Mouse (Mus musculus) CH12.LX (cell line): ENCODE measurements around the gene Rpl31. TPM values are rescaled to one million over a fixed set of nuclear protein-coding genes. Genes with fewer than 3 reads are reported as not detected.

ENCODE experiments used
- DNase-seq: peaks from one replicate; pipeline ENCODE4 v3.0.0-alpha.2; 2013; ENCODE audit errors: extremely low read depth
- H3K27ac ChIP-seq: 2 replicates; pipeline ENCODE4 v1.5.1; 2012; ENCODE audit warnings: low read depth, mild to moderate bottlenecking, control low read depth, moderate library complexity; ENCODE audit not compliant: insufficient read depth
- H3K27me3 ChIP-seq: replicated peaks from 2 replicates; pipeline ENCODE3; 2012; ENCODE audit warnings: inconsistent platforms
- H3K36me3 ChIP-seq, 2 experiments: replicated peaks in 1 of 2; 2 replicates each; pipeline versions ENCODE3 to v1.6.1; 2012; ENCODE audit warnings: inconsistent platforms in 1 of 2, low read length in 1 of 2, mild to moderate bottlenecking in 1 of 2, mixed read lengths in 1 of 2, moderate library complexity in 1 of 2; ENCODE audit not compliant: control insufficient read depth in 1 of 2, insufficient read depth in 1 of 2
- H3K4me1 ChIP-seq, 2 experiments: 2 replicates each; pipeline ENCODE4 v1.6.1; 2012; ENCODE audit warnings: inconsistent platforms in 1 of 2, moderate library complexity in 1 of 2; ENCODE audit not compliant: insufficient read depth in 2 of 2, control insufficient read depth in 1 of 2
- H3K4me2 ChIP-seq: 2 replicates; pipeline ENCODE4 v1.6.1; 2012; ENCODE audit warnings: low read depth, mild to moderate bottlenecking, control low read depth; ENCODE audit not compliant: poor library complexity, insufficient read depth, severe bottlenecking
- H3K4me3 ChIP-seq, 3 experiments: fragments of 150-350 bp in 1 of 3; sonication (generic) in 1 of 3; replicated peaks in 1 of 3; 2 replicates each; pipeline versions ENCODE3 to v1.5.1; 2011 to 2012; ENCODE audit warnings: low read depth in 2 of 3, low read length in 2 of 3, mild to moderate bottlenecking in 2 of 3, moderate library complexity in 2 of 3, control low read depth in 1 of 3, improper control_type of control experiment in 1 of 3, inconsistent platforms in 1 of 3, mixed read lengths in 1 of 3; ENCODE audit not compliant: poor library complexity in 1 of 3
- H3K79me2 ChIP-seq: replicated peaks from 2 replicates; pipeline ENCODE4 v1.6.1; 2012; ENCODE audit warnings: mild to moderate bottlenecking, moderate library complexity; ENCODE audit not compliant: control insufficient read depth, poor library complexity, insufficient read depth, severe bottlenecking; ENCODE audit errors: extremely low read depth
- H3K9ac ChIP-seq: 2 replicates; pipeline ENCODE4 v1.6.1; 2012; ENCODE audit warnings: low read depth, mild to moderate bottlenecking, control low read depth, moderate library complexity; ENCODE audit not compliant: insufficient read depth
- H3K9me3 ChIP-seq: replicated peaks from 2 replicates; pipeline ENCODE3; 2012; ENCODE audit warnings: low read length, inconsistent platforms, mixed read lengths
- BHLHE40 ChIP-seq: IDR thresholded peaks from 2 replicates; pipeline ENCODE4 v1.6.1; 2011; ENCODE audit warnings: mild to moderate bottlenecking, low read depth, low read length, improper control_type of control experiment
- CHD1 ChIP-seq: IDR thresholded peaks from 2 replicates; pipeline ENCODE4 v1.6.1; 2012; ENCODE audit warnings: low read depth, low read length, improper control_type of control experiment, inconsistent platforms
- CTCF ChIP-seq, 2 experiments: IDR thresholded peaks in 1 of 2; conservative IDR thresholded peaks in 1 of 2; 2 replicates each; pipeline ENCODE4 v1.5.1; 2011 to 2012; ENCODE audit warnings: low read depth in 2 of 2, low read length in 2 of 2, improper control_type of control experiment in 1 of 2, inconsistent platforms in 1 of 2, mild to moderate bottlenecking in 1 of 2, moderate library complexity in 1 of 2
- E2F4 ChIP-seq: IDR thresholded peaks from 2 replicates; pipeline ENCODE4 v1.6.1; 2011; ENCODE audit warnings: low read depth, low read length, improper control_type of control experiment; ENCODE audit not compliant: insufficient replicate concordance
- EP300 ChIP-seq: IDR thresholded peaks from 2 replicates; pipeline ENCODE4 v1.6.1; 2011; ENCODE audit warnings: low read length, improper control_type of control experiment
- ETS1 ChIP-seq: conservative IDR thresholded peaks from 2 replicates; pipeline ENCODE4 v1.6.1; 2012; ENCODE audit warnings: low read depth, mild to moderate bottlenecking, inconsistent platforms, low read length, improper control_type of control experiment, moderate library complexity
- IRF4 ChIP-seq: IDR thresholded peaks from 2 replicates; pipeline ENCODE4 v1.6.1; 2014; ENCODE audit warnings: low read depth, mild to moderate bottlenecking, inconsistent platforms, low read length, improper control_type of control experiment
- JUN ChIP-seq: IDR thresholded peaks from 2 replicates; pipeline ENCODE4 v1.6.1; 2011; ENCODE audit warnings: low read depth, mild to moderate bottlenecking, low read length, improper control_type of control experiment, moderate library complexity; ENCODE audit not compliant: insufficient read depth
- JUND ChIP-seq: conservative IDR thresholded peaks from 2 replicates; pipeline ENCODE4 v1.6.1; 2011; ENCODE audit warnings: low read depth, low read length, improper control_type of control experiment
- KAT2A ChIP-seq: IDR thresholded peaks from 2 replicates; pipeline ENCODE4 v1.6.1; 2012; ENCODE audit warnings: low read length, improper control_type of control experiment, inconsistent platforms; ENCODE audit not compliant: insufficient replicate concordance
- MAZ ChIP-seq: IDR thresholded peaks from 2 replicates; pipeline ENCODE4 v1.6.1; 2012; ENCODE audit warnings: low read depth, mild to moderate bottlenecking, inconsistent platforms, low read length, improper control_type of control experiment, moderate library complexity
- MEF2A ChIP-seq: IDR thresholded peaks from 2 replicates; pipeline ENCODE4 v1.6.1; 2014; ENCODE audit warnings: low read depth, mild to moderate bottlenecking, inconsistent platforms, low read length, improper control_type of control experiment, borderline replicate concordance
- NELFE ChIP-seq: IDR thresholded peaks from 2 replicates; pipeline ENCODE4 v1.6.1; 2011; ENCODE audit warnings: low read depth, low read length, improper control_type of control experiment
- NRF1 ChIP-seq: IDR thresholded peaks from 2 replicates; pipeline ENCODE4 v1.6.1; 2014; ENCODE audit warnings: low read depth, mild to moderate bottlenecking, inconsistent platforms, low read length, improper control_type of control experiment, moderate library complexity
- PAX5 ChIP-seq: IDR thresholded peaks from 2 replicates; pipeline ENCODE4 v1.6.1; 2012; ENCODE audit warnings: low read length, inconsistent platforms, mixed read lengths
- POLR2AphosphoS2 ChIP-seq: IDR thresholded peaks from 2 replicates; pipeline ENCODE4 v1.6.1; 2011; ENCODE audit warnings: low read depth, low read length, improper control_type of control experiment
- RCOR1 ChIP-seq: conservative IDR thresholded peaks from 2 replicates; pipeline ENCODE4 v1.6.1; 2012; ENCODE audit warnings: low read depth, mild to moderate bottlenecking, inconsistent platforms, low read length, improper control_type of control experiment
- TBP ChIP-seq: conservative IDR thresholded peaks from 2 replicates; pipeline ENCODE4 v1.6.1; 2011; ENCODE audit warnings: low read depth, low read length, improper control_type of control experiment
- TCF12 ChIP-seq: IDR thresholded peaks from 2 replicates; pipeline ENCODE4 v1.6.1; 2014; ENCODE audit warnings: low read depth, mild to moderate bottlenecking, inconsistent platforms, low read length, improper control_type of control experiment
- USF1 ChIP-seq: IDR thresholded peaks from 2 replicates; pipeline ENCODE4 v1.6.1; 2014; ENCODE audit warnings: low read depth, mild to moderate bottlenecking, inconsistent platforms, low read length, improper control_type of control experiment
- ZC3H11A ChIP-seq: IDR thresholded peaks from 2 replicates; pipeline ENCODE4 v1.6.1; 2012; ENCODE audit warnings: low read depth, mild to moderate bottlenecking, inconsistent platforms, low read length, improper control_type of control experiment
- ZMIZ1 ChIP-seq: IDR thresholded peaks from 2 replicates; pipeline ENCODE4 v1.6.1; 2012; ENCODE audit warnings: low read depth, mild to moderate bottlenecking, inconsistent platforms, low read length, improper control_type of control experiment
- ZNF384 ChIP-seq: IDR thresholded peaks from 2 replicates; pipeline ENCODE4 v1.6.1; 2012; ENCODE audit warnings: low read depth, low read length, improper control_type of control experiment, inconsistent platforms
- dilution Hi-C: fragments of 300-500 bp; cut with MboI; formaldehyde crosslinking; loops from 2 replicates; pipeline ENCODE4 v1.14.3; 2020; ENCODE audit warnings: low sequenced_read_pairs; ENCODE audit not compliant: extremely low pct_unique_long_range_greater_than_20kb, extremely low pct_ligation_motif_present
- in situ Hi-C: fragments of 300-500 bp; cut with MboI; formaldehyde crosslinking; loops from 3 replicates; pipeline ENCODE4 v1.14.3; 2019; ENCODE audit warnings: low sequenced_read_pairs, low pct_ligation_motif_present, low pct_unique_long_range_greater_than_20kb, mixed read lengths
- polyA plus RNA-seq: library from polyadenylated mRNA; unstranded; fragments of >175 nt; gene quantifications from 2 replicates; pipeline ENCODE4 v1.2.1, GENCODE M21; 2012; ENCODE audit warnings: low read depth; ENCODE audit not compliant: insufficient read length
- total RNA-seq, 2 experiments: library from RNA; depleted of rRNA; stranded (reverse); fragments of 300-350 nt in 1 of 2; fragments of >200 nt in 1 of 2; gene quantifications; 2 replicates each; pipeline ENCODE4 v1.2.3; 2012 to 2014

Gene Rpl31
- total and polyA plus RNA-seq, 3 experiments, result 949 to 1,766 (median 1,044) TPM

- no peaks in the 10 kb centered on the region for H3K9me3 ChIP-seq
- no peaks in the 10 kb centered on the region for H3K27me3 ChIP-seq
- no peak overlapping the region for H3K4me3 ChIP-seq
- DNase-seq, result no peak
- no peaks in the 10 kb centered on the region for H3K4me1 ChIP-seq
- H3K27ac ChIP-seq, result no peak overlapping the region
- dilution Hi-C loops (no loop called here), in situ Hi-C loops (no loop called here)
- no peak overlapping the region for H3K9ac ChIP-seq
- TF ChIP-seq ZMIZ1 (no peak), NELFE (no peak), BHLHE40 (no peak), KAT2A (no peak), POLR2AphosphoS2 (no peak), RCOR1 (no peak), CHD1 (no peak), NRF1 (no peak), JUN (no peak), MAZ (no peak), E2F4 (no peak), ZC3H11A (no peak), ETS1 (no peak), ZNF384 (no peak), IRF4 (no peak), CTCF (conservative IDR thresholded peaks at IDR 0.05 in 1 of 2, IDR thresholded peaks at IDR 0.05 in 1 of 2; ENCODE audit: low read depth in 2 of 2, low read length in 2 of 2) (no peak), JUND (no peak)
- no peak overlapping the region for H3K4me2 ChIP-seq
- H3K79me2 ChIP-seq, result no peaks in the 10 kb centered on the region
- no peaks in the 10 kb centered on the region for H3K36me3 ChIP-seq
Measured at GRCm38 (mm10) chr1:39325228-39325627, 42.4 kb upstream of the Rpl31 start.

GRCm38 (mm10) chr1:39327546-39327945, 40.1 kb upstream of the Rpl31 start:
- no peaks in the 10 kb centered on the region for H3K9me3 ChIP-seq
- H3K4me3 ChIP-seq, result no peak overlapping the region
- in situ Hi-C loops, result no loop called here
- TF ChIP-seq MEF2A (no peak), TBP (no peak), JUND (no peak), EP300 (no peak), TCF12 (no peak), PAX5 (no peak), JUN (no peak), NRF1 (no peak), ZNF384 (no peak), USF1 (no peak), KAT2A (no peak), RCOR1 (no peak), ZC3H11A (no peak)
- TF ChIP-seq, all 38 proteins: peak for 0
- no peak overlapping the region for H3K27ac ChIP-seq
- dilution Hi-C loops, result no loop called here
- no peaks in the 10 kb centered on the region for H3K79me2 ChIP-seq
- no peaks in the 10 kb centered on the region for H3K36me3 ChIP-seq
- H3K27me3 ChIP-seq, result no peaks in the 10 kb centered on the region
- H3K9ac ChIP-seq, result no peak overlapping the region
- no peak overlapping the region for H3K4me2 ChIP-seq
- 0 out of 4 replicates have a peak, but pooled peaks cover 0 to 2% of the 10 kb centered on the region in 2 experiments for H3K4me1 ChIP-seq
- no peak for DNase-seq
